Mouse (Mus musculus) midbrain, embryonic 13.5 days (tissue): Measurements from ENCODE around the gene Gm36210. TPM values are rescaled to one million over a fixed set of nuclear protein-coding genes. Genes with fewer than 3 reads are reported as not detected.
"Not testable (repeated sequence)": the region's sequence is repeated elsewhere in the genome, so short reads cannot be mapped to it uniquely, and the experiment has no call there.

Experiments
- ATAC-seq: fragments of 200-750 bp; cut with Nextera tagmentation; 2 replicates; pipeline ENCODE4 v1.8.0; 2017; ENCODE audit warnings: mild to moderate bottlenecking, moderate TSS enrichment, moderate library complexity
- H3K27ac ChIP-seq: fragments of 300-500 bp; sonication (generic); 2 replicates; pipeline ENCODE4 v1.5.1; 2015; ENCODE audit warnings: inconsistent platforms, mild to moderate bottlenecking, moderate library complexity
- H3K27me3 ChIP-seq: fragments of 300-500 bp; sonication (generic); 2 replicates; pipeline ENCODE4 v1.6.1; 2015; ENCODE audit warnings: mild to moderate bottlenecking, inconsistent platforms
- H3K36me3 ChIP-seq: fragments of 300-500 bp; sonication (generic); 2 replicates; pipeline ENCODE4 v1.6.1; 2015; ENCODE audit warnings: mild to moderate bottlenecking, inconsistent platforms
- H3K4me1 ChIP-seq: fragments of 300-500 bp; sonication (generic); replicated peaks from 2 replicates; pipeline ENCODE4 v1.6.1; 2015; ENCODE audit warnings: inconsistent platforms
- H3K4me2 ChIP-seq: fragments of 300-500 bp; sonication (generic); replicated peaks from 2 replicates; pipeline ENCODE4 v1.6.1; 2015; ENCODE audit warnings: moderate library complexity, mild to moderate bottlenecking, inconsistent platforms
- H3K4me3 ChIP-seq: fragments of 300-500 bp; sonication (generic); replicated peaks from 2 replicates; pipeline ENCODE4 v1.5.1; 2015; ENCODE audit warnings: mild to moderate bottlenecking, inconsistent platforms
- H3K9ac ChIP-seq: fragments of 300-500 bp; sonication (generic); replicated peaks from 2 replicates; pipeline ENCODE4 v1.6.1; 2015; ENCODE audit warnings: mild to moderate bottlenecking, inconsistent platforms
- H3K9me3 ChIP-seq: fragments of 300-500 bp; sonication (generic); 2 replicates; pipeline ENCODE4 v1.6.1; 2016; ENCODE audit warnings: mild to moderate bottlenecking, inconsistent platforms
- WGBS: fragments of 180-500 bp; shearing (Covaris S2); methylation state at CpG from one replicate; pipeline ENCODE4 v1.1.7; 2015; 5-methylcytosine and 5-hydroxymethylcytosine counted together
- polyA plus RNA-seq: library from polyadenylated mRNA; unstranded; fragments of >200 nt; fragmentation: Nextera tagmentation; extraction: Ambion mirVana; gene quantifications from 2 replicates; pipeline ENCODE4 v1.2.1, GENCODE M21; 2015

Gene Gm36210
- polyA plus RNA-seq, 1 experiment from 2014 or later: 0.32 TPM

GRCm38 (mm10) chr7:4902404-4902803, 3.9 kb downstream of the Gm36210 start:
- H3K36me3 ChIP-seq: no peaks in the 10 kb centered on the region
- H3K4me2 ChIP-seq: no peak overlapping the region
- no peak overlapping the region for H3K4me3 ChIP-seq
- H3K27ac ChIP-seq: no peak overlapping the region
- no peaks in the 10 kb centered on the region for H3K27me3 ChIP-seq
- H3K9me3 ChIP-seq: no peaks in the 10 kb centered on the region
- H3K4me1 ChIP-seq: peaks cover 19% of the 10 kb centered on the region
- ATAC-seq: no peak
- H3K9ac ChIP-seq: no peak overlapping the region
- WGBS: 81% methylated on average over 9 of the region's 9 CpGs

GRCm38 (mm10) chr7:4901171-4901570, 5.1 kb downstream of the Gm36210 start:
- Histone ChIP-seq H3K9ac (no peak overlapping the region), H3K4me2 (no peak overlapping the region), H3K4me1 (peaks cover 19% of the 10 kb centered on the region), H3K27ac (no peak overlapping the region), H3K9me3 (no peaks in the 10 kb centered on the region), H3K27me3 (no peaks in the 10 kb centered on the region), H3K36me3 (no peaks in the 10 kb centered on the region), H3K4me3 (no peak overlapping the region)
- ATAC-seq: no peak
- WGBS: 52% methylated on average over 8 of the region's 8 CpGs

GRCm38 (mm10) chr7:4900523-4900851, 5.8 kb downstream of the Gm36210 start:
- Histone ChIP-seq H3K4me1 (peaks cover 19% of the 10 kb centered on the region), H3K27ac (no peak overlapping the region), H3K9ac (no peak overlapping the region), H3K4me3 (peak overlapping the region; percentile 30; the same call in 1 of the 2 replicates), H3K36me3 (no peaks in the 10 kb centered on the region), H3K27me3 (no peaks in the 10 kb centered on the region), H3K4me2 (peak overlapping the region; percentile 54), H3K9me3 (no peaks in the 10 kb centered on the region)
- WGBS: 17% methylated on average over 11 of the region's 11 CpGs
- peak; percentile 25; the same call in 1 of the 2 replicates for ATAC-seq

DNA sequence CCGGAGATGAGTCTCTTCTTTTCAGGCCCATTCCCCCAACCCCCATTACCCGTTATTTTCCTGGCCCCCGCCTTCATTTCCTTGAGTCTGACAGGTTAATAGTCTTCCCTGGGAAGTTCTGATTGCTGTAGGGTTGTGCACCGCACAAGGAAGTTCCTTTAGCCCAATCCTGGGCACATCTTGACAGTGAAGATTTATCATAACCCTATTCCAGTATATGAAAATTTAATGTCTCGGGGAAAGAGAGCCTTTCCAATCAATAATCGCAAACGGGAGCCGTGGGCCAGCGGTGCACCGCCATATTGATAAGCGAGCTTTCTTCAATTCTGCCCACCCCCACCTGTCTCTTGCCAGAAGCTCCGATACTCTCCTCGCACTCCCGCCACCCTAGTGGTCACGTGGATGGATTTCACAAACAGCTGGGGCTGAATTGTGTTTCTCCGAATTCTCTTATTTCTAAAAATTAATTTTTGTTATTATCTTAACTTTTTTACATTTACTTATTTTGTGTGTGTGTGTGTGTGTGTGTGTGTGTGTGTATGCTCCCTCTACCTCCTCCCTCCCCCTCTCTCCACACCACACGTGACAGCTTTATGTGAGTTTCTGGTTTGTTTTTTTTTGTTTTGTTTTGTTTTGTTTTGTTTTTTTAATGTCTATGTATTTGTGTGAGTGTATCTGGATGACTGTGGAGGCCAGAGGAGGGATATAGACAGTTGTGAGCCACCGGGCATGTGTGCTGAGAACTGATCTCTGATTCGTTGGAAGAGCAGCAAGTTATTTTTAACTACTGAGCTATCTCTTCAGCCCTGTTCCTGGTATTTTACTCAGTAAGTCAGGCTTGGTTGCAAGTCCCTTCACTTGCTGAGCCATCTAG, 6.4 kb downstream of the Gm36210 start:
- H3K9me3 ChIP-seq: no peaks in the 10 kb centered on the region
- peak overlapping the region; percentile 30 for H3K4me3 ChIP-seq
- no peaks in the 10 kb centered on the region for H3K27me3 ChIP-seq
- peak overlapping the region; percentile 48; the same call in 1 of the 2 replicates for H3K9ac ChIP-seq
- H3K27ac ChIP-seq: no peak overlapping the region
- WGBS: 5% methylated on average over 19 of the region's 19 CpGs
- peak; percentile 57 for ATAC-seq
- H3K4me1 ChIP-seq: peaks cover 19% of the 10 kb centered on the region
- peak overlapping the region; percentile 54 for H3K4me2 ChIP-seq
- no peaks in the 10 kb centered on the region for H3K36me3 ChIP-seq

DNA sequence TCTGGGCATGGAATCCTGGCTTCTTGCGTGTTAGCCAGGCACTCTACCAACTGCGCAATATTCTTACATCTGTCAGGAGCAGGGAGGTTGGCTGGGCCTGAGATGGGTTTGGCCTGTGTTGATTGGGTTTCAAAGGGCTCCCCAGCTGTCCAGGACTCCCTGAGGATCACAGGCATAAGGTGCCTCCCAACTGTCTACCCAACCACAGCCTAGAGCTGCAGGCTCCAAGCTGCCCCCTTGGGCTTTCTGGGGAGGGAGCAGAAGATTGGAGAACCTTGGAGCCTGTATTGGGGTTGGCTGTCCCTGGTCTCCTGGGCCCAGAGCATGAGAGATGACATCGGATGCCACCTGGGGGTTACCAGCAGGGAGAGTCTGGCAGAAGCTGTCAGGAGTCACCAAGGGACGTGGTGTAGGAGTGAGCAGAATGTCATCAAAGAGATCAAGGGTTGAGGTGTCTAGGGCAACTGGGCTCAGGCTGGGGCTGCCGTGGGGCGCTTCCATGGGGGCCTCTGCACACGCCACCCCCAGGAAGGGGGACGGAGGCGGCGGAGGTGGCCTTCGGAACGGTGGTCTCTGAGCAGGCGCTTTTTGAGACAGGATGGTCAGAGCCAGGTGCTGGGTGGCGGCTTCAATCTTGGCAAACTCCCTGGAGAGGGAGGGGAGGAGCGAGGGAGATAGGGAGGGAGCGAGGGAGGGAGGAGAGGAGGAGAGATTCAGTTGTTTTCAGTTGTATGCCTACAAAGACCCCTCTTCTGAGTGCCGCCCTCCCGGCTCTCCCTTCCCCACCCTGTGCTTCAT, 7.3 kb downstream of the Gm36210 start:
- Histone ChIP-seq H3K4me3 (peak overlapping the region; percentile 30), H3K27ac (no peak overlapping the region)
- peak; percentile 62 for ATAC-seq

GRCm38 (mm10) chr7:4895186-4895585, 11.1 kb downstream of the Gm36210 start:
- 69% methylated on average over 11 of the region's 11 CpGs for WGBS

More for the DNA sequence above, 7.3 kb downstream of the Gm36210 start:
- Histone ChIP-seq H3K9ac (peak overlapping the region; percentile 48; the same call in 1 of the 2 replicates), H3K27me3 (no peaks in the 10 kb centered on the region), H3K4me2 (peak overlapping the region; percentile 54), H3K36me3 (no peaks in the 10 kb centered on the region), H3K4me1 (peaks cover 19% of the 10 kb centered on the region), H3K9me3 (no peaks in the 10 kb centered on the region)
- WGBS: 20% methylated on average over 16 of the region's 18 CpGs

DNA sequence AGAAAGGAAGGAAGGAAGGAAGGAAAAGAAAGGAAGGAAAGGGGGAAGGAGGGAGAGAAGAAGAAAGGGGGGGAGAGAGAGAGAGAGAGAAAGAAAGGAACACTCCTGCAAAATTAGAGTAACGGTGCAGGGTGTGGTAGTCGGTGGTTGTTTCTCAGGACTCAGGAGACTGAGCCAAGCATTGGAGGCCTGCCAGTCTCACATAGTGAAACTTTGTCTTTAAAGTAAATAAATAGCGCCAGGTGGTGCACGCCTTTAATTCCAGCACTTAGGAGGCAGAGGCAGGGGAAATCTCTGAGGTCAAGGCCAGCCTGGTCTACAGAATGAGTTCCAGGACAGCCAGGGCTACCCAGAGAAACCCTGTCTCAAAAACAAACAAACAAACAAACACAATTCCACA, 19.6 kb downstream of the Gm36210 start:
- H3K36me3 ChIP-seq: no peaks in the 10 kb centered on the region
- no peak overlapping the region for H3K4me3 ChIP-seq
- 93% methylated on average over 4 of the region's 4 CpGs for whole genome bisulfite sequencing
- H3K9ac ChIP-seq: no peak overlapping the region
- no peaks in the 10 kb centered on the region for H3K27me3 ChIP-seq
- no peak overlapping the region for H3K27ac ChIP-seq
- no peaks in the 10 kb centered on the region for H3K9me3 ChIP-seq
- no peaks in the 10 kb centered on the region for H3K4me1 ChIP-seq
- no peak for ATAC-seq
- H3K4me2 ChIP-seq: no peak overlapping the region

More at GRCm38 (mm10) chr7:4895186-4895585, 11.1 kb downstream of the Gm36210 start:
- Histone ChIP-seq H3K27ac (no peak overlapping the region), H3K4me3 (no peak overlapping the region), H3K36me3 (no peaks in the 10 kb centered on the region), H3K9me3 (no peaks in the 10 kb centered on the region), H3K27me3 (no peaks in the 10 kb centered on the region), H3K9ac (no peak overlapping the region), H3K4me2 (no peak overlapping the region), H3K4me1 (peaks cover 14% of the 10 kb centered on the region)
- no peak for ATAC-seq

- H3K4me1 ChIP-seq: peaks cover 15% of the 10 kb centered on the region
- not testable (repeated sequence) for H3K36me3 ChIP-seq, H3K9me3 ChIP-seq, H3K27me3 ChIP-seq, H3K4me2 ChIP-seq, H3K27ac ChIP-seq, H3K4me3 ChIP-seq, H3K9ac ChIP-seq, ATAC-seq
- 88% methylated on average over 1 of the region's 1 CpGs for WGBS
Measured at GRCm38 (mm10) chr7:4879036-4879435, 27.3 kb downstream of the Gm36210 start.

DNA sequence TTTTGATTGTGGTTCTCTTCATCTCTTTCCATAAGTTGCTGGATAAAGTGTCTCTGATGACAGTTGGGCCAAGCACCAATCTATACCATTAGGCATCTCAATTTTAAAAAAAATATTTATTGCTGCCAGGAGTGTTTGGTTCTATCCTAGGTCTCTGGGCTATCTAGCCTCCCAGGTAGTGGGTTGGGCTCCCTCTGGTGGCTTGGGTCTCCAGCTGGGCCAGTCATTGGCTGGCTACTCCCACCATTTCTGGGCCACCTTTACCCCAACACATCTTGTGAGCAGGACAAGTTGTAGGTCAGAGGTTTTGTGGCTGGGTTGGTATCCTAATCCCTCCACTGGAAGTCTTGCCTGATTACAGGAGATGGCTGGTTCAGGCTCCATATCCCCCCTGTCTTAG, 28.1 kb downstream of the Gm36210 start:
- Histone ChIP-seq H3K36me3 (no peaks in the 10 kb centered on the region), H3K4me3 (no peak overlapping the region), H3K4me1 (peaks cover 15% of the 10 kb centered on the region), H3K27me3 (no peaks in the 10 kb centered on the region), H3K9me3 (no peaks in the 10 kb centered on the region), H3K27ac (no peak overlapping the region), H3K4me2 (no peak overlapping the region), H3K9ac (no peak overlapping the region)
- ATAC-seq: no peak

DNA sequence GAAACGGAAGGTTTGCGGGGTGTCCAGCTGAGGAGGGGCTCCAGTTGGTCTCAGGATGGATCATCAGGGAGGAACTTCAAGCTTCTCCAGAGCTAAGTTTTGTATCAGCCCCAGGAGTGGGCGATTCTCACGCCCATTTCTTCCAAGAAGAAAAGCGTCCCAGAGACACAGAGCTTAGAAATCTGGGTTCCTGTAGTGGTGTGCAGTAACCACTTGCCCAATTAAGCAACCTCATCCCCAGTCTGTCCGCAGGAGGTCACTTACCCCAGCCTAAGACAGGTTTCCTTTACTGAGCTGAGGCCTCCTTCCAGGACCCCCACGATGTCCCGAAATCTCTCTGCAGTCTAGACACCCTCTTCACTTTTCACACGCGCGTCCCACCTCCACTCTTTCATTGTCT, 29.1 kb downstream of the Gm36210 start:
- WGBS: 13% methylated on average over 11 of the region's 11 CpGs

DNA sequence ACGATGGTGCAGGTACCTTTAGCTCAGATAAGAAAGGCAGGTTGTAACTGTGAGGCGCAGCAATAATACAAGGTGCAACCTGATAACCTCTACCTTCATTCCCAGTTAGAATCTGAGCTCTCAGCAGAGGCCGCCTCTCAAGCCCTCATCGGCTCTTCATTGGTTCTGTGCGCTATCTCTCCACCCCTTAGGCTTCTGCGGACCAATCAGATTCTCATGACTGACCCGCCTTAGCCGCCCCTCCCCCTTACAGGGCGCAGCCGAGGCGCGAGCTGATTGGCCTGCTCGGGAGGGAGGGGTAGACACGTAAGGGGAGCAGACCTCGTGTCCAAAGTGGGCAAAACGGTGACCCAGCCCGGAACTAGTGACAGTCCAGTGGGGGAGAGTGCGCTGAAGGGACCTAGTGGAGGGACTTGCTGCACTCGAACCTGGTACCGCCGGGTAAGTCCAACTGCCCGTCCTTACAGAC, 29.5 kb downstream of the Gm36210 start, which contains the start of gene Isoc2a:
Isoc2a (plus strand) TSS at position 401 of the 469 bp plus-strand sequence.
- H3K4me3 ChIP-seq: peak within 1 kb of the TSS; percentile 53
- no peak within 1 kb of the TSS; the same call in 1 of the 2 replicates for H3K27ac ChIP-seq
- H3K9me3 ChIP-seq: no peaks in the 10 kb centered on the region
- peak; percentile 99 for ATAC-seq
- H3K4me1 ChIP-seq: peaks cover 15% of the 10 kb centered on the region
- no peaks in the 10 kb centered on the region for H3K27me3 ChIP-seq
- H3K4me2 ChIP-seq: peak within 1 kb of the TSS; percentile 81
- H3K36me3 ChIP-seq: no peaks in the 10 kb centered on the region
- peak within 1 kb of the TSS; percentile 63 for H3K9ac ChIP-seq
- under 1% methylated on average over 22 of the region's 22 CpGs for WGBS

More for the DNA sequence above, 29.1 kb downstream of the Gm36210 start:
- H3K4me3 ChIP-seq: peak overlapping the region; percentile 53
- H3K9me3 ChIP-seq: no peaks in the 10 kb centered on the region
- H3K27ac ChIP-seq: no peak overlapping the region
- H3K4me2 ChIP-seq: peak overlapping the region; percentile 81
- peaks cover 15% of the 10 kb centered on the region for H3K4me1 ChIP-seq
- no peaks in the 10 kb centered on the region for H3K36me3 ChIP-seq
- H3K27me3 ChIP-seq: no peaks in the 10 kb centered on the region
- ATAC-seq: no peak; the same call in 1 of the 2 replicates
- peak overlapping the region; percentile 63 for H3K9ac ChIP-seq

- Histone ChIP-seq H3K9ac (no peak within 1 kb of the TSS), H3K27me3 (no peaks in the 10 kb centered on the region), H3K4me3 (no peak within 1 kb of the TSS), H3K4me1 (peaks cover 13% of the 10 kb centered on the region), H3K36me3 (no peaks in the 10 kb centered on the region), H3K4me2 (no peak within 1 kb of the TSS), H3K9me3 (no peaks in the 10 kb centered on the region), H3K27ac (no peak within 1 kb of the TSS)
- no peak for ATAC-seq
- WGBS: 58% methylated on average over 6 of the region's 6 CpGs
Measured at GRCm38 (mm10) chr7:4870133-4870532, 36.2 kb downstream of the Gm36210 start, which contains the start of gene Isoc2b. Gene Isoc2b, minus strand, starts transcription at chr7:4870258.
